Mouse (Mus musculus): Measurements from ENCODE around the gene Supt3. TPM values are rescaled to one million over a fixed set of nuclear protein-coding genes. Genes with fewer than 3 reads are reported as not detected.

The Supt3 gene
- total RNA-seq, 2 experiments from 2014 or later = 9.3 to 12.7 TPM

- no peak for DNase-seq
Measured at GRCm38 (mm10) chr17:44963051-44963798, 186.3 kb downstream of the Supt3 start.

GRCm38 (mm10) chr17:44967186-44967585, 190.2 kb downstream of the Supt3 start:
- DNase-seq = no peak

- no peak for DNase-seq
Measured at GRCm38 (mm10) chr17:44970255-44970654, 193.3 kb downstream of the Supt3 start.

- peak; percentile 37 for DNase-seq
Measured at GRCm38 (mm10) chr17:44973489-44973888, 196.5 kb downstream of the Supt3 start.

GRCm38 (mm10) chr17:44977690-44978089, 200.7 kb downstream of the Supt3 start:
- DNase-seq = no peak

GRCm38 (mm10) chr17:44987964-44988363, 211.0 kb downstream of the Supt3 start:
- DNase-seq = no peak

GRCm38 (mm10) chr17:45003311-45003710, 226.4 kb downstream of the Supt3 start:
- DNase-seq = no peak

GRCm38 (mm10) chr17:45004477-45005170, 227.7 kb downstream of the Supt3 start:
- no peak for DNase-seq

GRCm38 (mm10) chr17:45007461-45007860, 230.5 kb downstream of the Supt3 start:
- DNase-seq = no peak

GRCm38 (mm10) chr17:45008663-45009062, 231.7 kb downstream of the Supt3 start:
- no peak for DNase-seq

GRCm38 (mm10) chr17:45010409-45010808, 233.5 kb downstream of the Supt3 start:
- DNase-seq = no peak

- DNase-seq = no peak
Measured at GRCm38 (mm10) chr17:45016746-45017145, 239.8 kb downstream of the Supt3 start.

GRCm38 (mm10) chr17:45020155-45020930, 243.4 kb downstream of the Supt3 start:
- DNase-seq = no peak

GRCm38 (mm10) chr17:45028441-45028840, 251.5 kb downstream of the Supt3 start:
- DNase-seq = no peak

GRCm38 (mm10) chr17:45029106-45029505, 252.2 kb downstream of the Supt3 start:
- DNase-seq = no peak

GRCm38 (mm10) chr17:45032209-45032608, 255.3 kb downstream of the Supt3 start:
- no peak for DNase-seq

GRCm38 (mm10) chr17:45033617-45034016, 256.7 kb downstream of the Supt3 start:
- DNase-seq = no peak

- no peak for DNase-seq
Measured at GRCm38 (mm10) chr17:45041084-45041483, 264.1 kb downstream of the Supt3 start.

GRCm38 (mm10) chr17:45045804-45046203, 268.9 kb downstream of the Supt3 start:
- DNase-seq = no peak

- DNase-seq = no peak
Measured at GRCm38 (mm10) chr17:45046583-45046982, 269.6 kb downstream of the Supt3 start.

- DNase-seq = no peak
Measured at GRCm38 (mm10) chr17:45047236-45047635, 270.3 kb downstream of the Supt3 start.

- DNase-seq = no peak
Measured at GRCm38 (mm10) chr17:45051971-45052370, 275.0 kb downstream of the Supt3 start.

- DNase-seq = no peak
Measured at GRCm38 (mm10) chr17:45053371-45053770, 276.4 kb downstream of the Supt3 start.
